Mouse (Mus musculus) lung, embryonic 16.5 days (tissue): ENCODE results near the gene Zfp281. TPM values are rescaled to one million over a fixed set of nuclear protein-coding genes. Genes with fewer than 3 reads are reported as not detected.
A peak's percentile ranks its signal among the peaks of the same experiment; 100 is the strongest.

Experiments used
- ATAC-seq: fragments of 200-750 bp; cut with Nextera tagmentation; 2 replicates; pipeline ENCODE4 v1.8.0; 2017; ENCODE audit warnings: low read depth, mild to moderate bottlenecking, moderate library complexity
- H3K27ac ChIP-seq: fragments of 300-500 bp; sonication (generic); 2 replicates; pipeline ENCODE4 v1.5.1; 2014; ENCODE audit warnings: mild to moderate bottlenecking, control low read depth, low read length
- H3K27me3 ChIP-seq: fragments of 300-500 bp; sonication (generic); 2 replicates; pipeline ENCODE4 v1.6.1; 2014; ENCODE audit warnings: low read depth, low read length, mixed read lengths; ENCODE audit not compliant: control insufficient read depth, insufficient read depth
- H3K36me3 ChIP-seq: fragments of 300-500 bp; sonication (generic); 2 replicates; pipeline ENCODE4 v1.6.1; 2014; ENCODE audit warnings: low read length; ENCODE audit not compliant: control insufficient read depth, insufficient read depth
- H3K4me1 ChIP-seq: fragments of 300-500 bp; sonication (generic); replicated peaks from 2 replicates; pipeline ENCODE4 v1.6.1; 2014; ENCODE audit warnings: low read length, mixed read lengths; ENCODE audit not compliant: control insufficient read depth, insufficient read depth
- H3K4me2 ChIP-seq: fragments of 300-500 bp; sonication (generic); 2 replicates; pipeline ENCODE4 v1.6.1; 2014; ENCODE audit warnings: low read depth, low read length, control low read depth
- H3K4me3 ChIP-seq: fragments of 300-500 bp; sonication (generic); 2 replicates; pipeline ENCODE4 v1.5.1; 2014; ENCODE audit warnings: mild to moderate bottlenecking, low read length, control low read depth
- H3K9ac ChIP-seq: fragments of 300-500 bp; sonication (generic); 2 replicates; pipeline ENCODE4 v1.6.1; 2014; ENCODE audit warnings: low read length, control low read depth
- H3K9me3 ChIP-seq: fragments of 300-500 bp; sonication (generic); 2 replicates; pipeline ENCODE4 v1.6.1; 2016; ENCODE audit warnings: low read length; ENCODE audit not compliant: control insufficient read depth
- WGBS: fragments of 180-500 bp; shearing (Covaris S2); extraction: QIAGEN DNeasy Blood & Tissue Kit; methylation state at CpG from one replicate; pipeline ENCODE4 v1.1.7; 2014; 5-methylcytosine and 5-hydroxymethylcytosine counted together
- polyA plus RNA-seq: library from polyadenylated mRNA; unstranded; fragments of >200 nt; fragmentation: Nextera tagmentation; extraction: Ambion mirVana; gene quantifications from 2 replicates; pipeline ENCODE4 v1.2.1, GENCODE M21; 2015

Gene Zfp281
- polyA plus RNA-seq, 1 experiment from 2014 or later: 22.1 TPM

- Histone ChIP-seq H3K4me1 (peaks cover 5% of the 10 kb centered on the region), H3K27me3 (no peaks in the 10 kb centered on the region), H3K9me3 (no peaks in the 10 kb centered on the region), H3K4me3 (no peak overlapping the region), H3K9ac (no peak overlapping the region), H3K36me3 (no peaks in the 10 kb centered on the region), H3K27ac (no peak overlapping the region), H3K4me2 (no peak overlapping the region)
- WGBS: 39% methylated on average over 4 of the region's 4 CpGs
- ATAC-seq: no peak
These were observed 48.6 kb downstream of the Zfp281 start for GRCm38 (mm10) chr1:136673293-136673692.

GRCm38 (mm10) chr1:136674548-136675455 lies 50.1 kb downstream of the Zfp281 start:
- no peak for ATAC-seq
- 34% methylated on average over 25 of the region's 25 CpGs for WGBS
- Histone ChIP-seq H3K4me2 (no peak overlapping the region), H3K27me3 (no peaks in the 10 kb centered on the region), H3K36me3 (no peaks in the 10 kb centered on the region), H3K27ac (no peak overlapping the region), H3K9me3 (no peaks in the 10 kb centered on the region), H3K4me3 (no peak overlapping the region), H3K4me1 (peaks cover 5% of the 10 kb centered on the region), H3K9ac (no peak overlapping the region)

- no peaks in the 10 kb centered on the region for H3K36me3 ChIP-seq
- H3K27me3 ChIP-seq: no peaks in the 10 kb centered on the region
- H3K4me1 ChIP-seq: no peaks in the 10 kb centered on the region; the same call in 1 of the 2 replicates
- H3K9me3 ChIP-seq: no peaks in the 10 kb centered on the region
- no peak overlapping the region for H3K27ac ChIP-seq
- H3K9ac ChIP-seq: no peak overlapping the region
- no peak for ATAC-seq
- H3K4me2 ChIP-seq: no peak overlapping the region
- no peak overlapping the region for H3K4me3 ChIP-seq
- 75% methylated on average over 16 of the region's 16 CpGs for WGBS
These were observed 51.2 kb downstream of the Zfp281 start for GRCm38 (mm10) chr1:136675736-136676444.

GRCm38 (mm10) chr1:136676445-136676755 lies 51.7 kb downstream of the Zfp281 start:
- Histone ChIP-seq H3K9ac (no peak overlapping the region), H3K4me3 (no peak overlapping the region), H3K4me1 (no peaks in the 10 kb centered on the region; the same call in 1 of the 2 replicates), H3K27me3 (no peaks in the 10 kb centered on the region), H3K9me3 (no peaks in the 10 kb centered on the region), H3K36me3 (no peaks in the 10 kb centered on the region), H3K27ac (no peak overlapping the region), H3K4me2 (no peak overlapping the region)
- 58% methylated on average over 6 of the region's 6 CpGs for WGBS
- ATAC-seq: no peak

- peaks cover 3% of the 10 kb centered on the region for H3K4me1 ChIP-seq
- no peak for ATAC-seq
- H3K4me3 ChIP-seq: no peak overlapping the region
- 79% methylated on average over 3 of the region's 3 CpGs for WGBS
- no peak overlapping the region for H3K27ac ChIP-seq
- no peak overlapping the region for H3K9ac ChIP-seq
- no peak overlapping the region for H3K4me2 ChIP-seq
- no peaks in the 10 kb centered on the region for H3K27me3 ChIP-seq
- H3K36me3 ChIP-seq: no peaks in the 10 kb centered on the region
- no peaks in the 10 kb centered on the region for H3K9me3 ChIP-seq
These were observed 53.2 kb downstream of the Zfp281 start for GRCm38 (mm10) chr1:136677847-136678325.

- H3K27me3 ChIP-seq: no peaks in the 10 kb centered on the region
- no peaks in the 10 kb centered on the region for H3K9me3 ChIP-seq
- H3K4me3 ChIP-seq: no peak overlapping the region
- no peak overlapping the region for H3K4me2 ChIP-seq
- no peak overlapping the region for H3K9ac ChIP-seq
- H3K36me3 ChIP-seq: no peaks in the 10 kb centered on the region
- H3K27ac ChIP-seq: no peak overlapping the region
- peak; percentile 18 for ATAC-seq
- H3K4me1 ChIP-seq: peaks cover 10% of the 10 kb centered on the region
- 28% methylated on average over 4 of the region's 4 CpGs for WGBS
These were observed 54.1 kb downstream of the Zfp281 start for GRCm38 (mm10) chr1:136678836-136679235.

Other genes with a start within 250 kb of the Zfp281 start
- gene Ddx59, start 209.6 kb upstream of the Zfp281 start, polyA plus RNA-seq: 16.7 and 17.2 TPM in 2 replicates
- 5.6 and 6.9 TPM in 2 replicates for gene Kif14, start 158.6 kb upstream of the Zfp281 start, polyA plus RNA-seq